Mouse (Mus musculus): ENCODE results near the gene Wdr25. TPM values are rescaled to one million over a fixed set of nuclear protein-coding genes. Genes with fewer than 3 reads are reported as not detected.

The Wdr25 gene
- polyA plus RNA-seq, 1 experiment from 2014 or later: 6.8 TPM

GRCm38 (mm10) chr12:108967631-108968030 is 74.2 kb downstream of the Wdr25 start:
- no peaks in the 10 kb centered on the region for H3K4me1 ChIP-seq (ENCODE audit: control insufficient read depth, insufficient read depth, low read length)
- no peak overlapping the region for H3K4me3 ChIP-seq (ENCODE audit: low read depth, low read length)
- H3K9me3 ChIP-seq (ENCODE audit: control insufficient read depth, low read depth, low read length): no peaks in the 10 kb centered on the region
- H3K9ac ChIP-seq (replicated peaks; ENCODE audit: low read depth, low read length): no peak overlapping the region
- ATAC-seq (ENCODE audit: insufficient number of reproducible peaks, insufficient read depth, low FRiP score, low read depth): no peak
- WGBS: 63% methylated on average over 4 of the region's 4 CpGs
- H3K27ac ChIP-seq (ENCODE audit: low read length): no peak overlapping the region
- H3K27me3 ChIP-seq (ENCODE audit: control insufficient read depth, insufficient read depth, low read length): no peaks in the 10 kb centered on the region
- H3K4me2 ChIP-seq (replicated peaks; ENCODE audit: low read depth, low read length): no peak overlapping the region
- no peaks in the 10 kb centered on the region for H3K36me3 ChIP-seq (ENCODE audit: control insufficient read depth, insufficient read depth, low read length)

DNA sequence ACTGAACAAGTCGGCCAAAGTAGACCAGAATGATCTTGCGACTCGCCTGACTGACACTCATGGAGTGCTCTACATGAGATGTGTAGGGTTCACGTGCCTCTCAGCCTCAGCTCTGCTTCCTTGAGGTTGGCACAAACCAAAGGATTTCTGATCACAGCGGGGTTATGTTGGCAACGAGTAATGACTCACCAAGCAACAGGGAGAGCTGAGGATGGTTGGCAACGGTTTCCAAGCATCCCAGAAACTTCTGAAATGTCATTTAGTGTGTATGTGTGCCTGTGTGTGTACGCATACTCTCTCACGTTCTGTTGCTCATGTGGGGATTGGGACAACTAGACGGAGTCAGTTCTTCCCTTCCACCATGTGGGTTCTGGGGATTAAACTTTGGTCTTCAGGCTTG is 74.6 kb downstream of the Wdr25 start:
- Histone ChIP-seq H3K36me3 (ENCODE audit: control insufficient read depth, insufficient read depth, low read length) (no peaks in the 10 kb centered on the region), H3K27me3 (ENCODE audit: control insufficient read depth, insufficient read depth, low read length) (no peaks in the 10 kb centered on the region), H3K4me2 (replicated peaks; ENCODE audit: low read depth, low read length) (no peak overlapping the region), H3K4me1 (ENCODE audit: control insufficient read depth, insufficient read depth, low read length) (no peaks in the 10 kb centered on the region), H3K9me3 (ENCODE audit: control insufficient read depth, low read depth, low read length) (no peaks in the 10 kb centered on the region), H3K9ac (replicated peaks; ENCODE audit: low read depth, low read length) (no peak overlapping the region), H3K4me3 (ENCODE audit: low read depth, low read length) (no peak overlapping the region), H3K27ac (ENCODE audit: low read length) (no peak overlapping the region)
- WGBS: 86% methylated on average over 10 of the region's 10 CpGs
- ATAC-seq (ENCODE audit: insufficient number of reproducible peaks, insufficient read depth, low FRiP score, low read depth): no peak

DNA sequence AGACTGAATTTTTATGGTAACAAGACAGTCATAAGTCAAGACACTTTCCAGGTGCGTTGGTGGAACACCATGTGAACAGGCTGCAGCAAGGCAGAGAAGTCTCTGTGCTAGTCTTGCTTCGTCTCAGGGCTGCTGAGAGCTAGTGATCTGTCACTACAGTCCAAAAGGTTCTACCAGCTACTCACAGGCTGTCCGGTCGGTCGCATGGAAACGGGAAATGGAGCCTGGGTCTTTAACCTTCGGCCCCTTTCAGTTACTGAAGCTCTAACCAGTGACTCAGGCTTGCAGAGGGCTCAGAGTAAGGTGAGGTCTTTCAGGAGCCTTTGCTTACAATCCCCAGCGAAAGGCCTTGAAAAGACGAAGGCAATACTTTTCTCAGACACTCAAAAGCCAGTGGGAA is 78.0 kb downstream of the Wdr25 start:
- Histone ChIP-seq H3K4me3 (ENCODE audit: low read depth, low read length) (no peak overlapping the region), H3K4me2 (replicated peaks; ENCODE audit: low read depth, low read length) (no peak overlapping the region), H3K36me3 (ENCODE audit: control insufficient read depth, insufficient read depth, low read length) (no peaks in the 10 kb centered on the region), H3K27ac (ENCODE audit: low read length) (no peak overlapping the region), H3K4me1 (ENCODE audit: control insufficient read depth, insufficient read depth, low read length) (no peaks in the 10 kb centered on the region), H3K9ac (replicated peaks; ENCODE audit: low read depth, low read length) (no peak overlapping the region), H3K9me3 (ENCODE audit: control insufficient read depth, low read depth, low read length) (no peaks in the 10 kb centered on the region), H3K27me3 (ENCODE audit: control insufficient read depth, insufficient read depth, low read length) (no peaks in the 10 kb centered on the region)
- WGBS: 71% methylated on average over 9 of the region's 9 CpGs
- ATAC-seq (ENCODE audit: insufficient number of reproducible peaks, insufficient read depth, low FRiP score, low read depth): no peak

DNA sequence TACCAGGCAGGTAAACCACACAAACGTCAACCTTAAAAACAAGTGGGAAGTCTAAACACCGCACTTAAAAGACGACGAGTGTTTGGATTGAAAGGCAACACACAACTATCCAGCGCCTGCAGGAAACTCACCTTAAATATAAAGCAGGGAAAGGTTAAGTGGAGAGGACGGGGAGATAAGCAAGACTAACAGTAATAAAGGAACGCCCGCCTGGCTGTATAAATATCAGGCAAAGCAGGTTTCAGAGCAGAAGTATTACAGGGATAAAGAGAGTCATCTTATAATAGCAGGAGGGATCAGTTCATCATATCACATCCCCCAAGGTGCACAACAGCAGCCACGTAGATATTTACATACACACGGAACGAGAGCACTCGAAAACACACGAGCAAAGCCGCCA is 78.8 kb downstream of the Wdr25 start:
- no peak overlapping the region for H3K4me3 ChIP-seq (ENCODE audit: low read depth, low read length)
- no peaks in the 10 kb centered on the region for H3K4me1 ChIP-seq (ENCODE audit: control insufficient read depth, insufficient read depth, low read length)
- no peak for ATAC-seq (ENCODE audit: insufficient number of reproducible peaks, insufficient read depth, low FRiP score, low read depth)

GRCm38 (mm10) chr12:108979977-108980376 is 86.5 kb downstream of the Wdr25 start:
- ATAC-seq (ENCODE audit: insufficient number of reproducible peaks, insufficient read depth, low FRiP score, low read depth): no peak
- WGBS: 41% methylated on average over 10 of the region's 10 CpGs

More for the DNA sequence above, 78.8 kb downstream of the Wdr25 start:
- Histone ChIP-seq H3K36me3 (ENCODE audit: control insufficient read depth, insufficient read depth, low read length) (no peaks in the 10 kb centered on the region), H3K4me2 (replicated peaks; ENCODE audit: low read depth, low read length) (no peak overlapping the region), H3K27me3 (ENCODE audit: control insufficient read depth, insufficient read depth, low read length) (no peaks in the 10 kb centered on the region), H3K9me3 (ENCODE audit: control insufficient read depth, low read depth, low read length) (no peaks in the 10 kb centered on the region), H3K9ac (replicated peaks; ENCODE audit: low read depth, low read length) (no peak overlapping the region), H3K27ac (ENCODE audit: low read length) (no peak overlapping the region)
- 65% methylated on average over 14 of the region's 14 CpGs for WGBS

GRCm38 (mm10) chr12:108981941-108982683 is 88.7 kb downstream of the Wdr25 start:
- 83% methylated on average over 14 of the region's 14 CpGs for WGBS
- Histone ChIP-seq H3K27me3 (ENCODE audit: control insufficient read depth, insufficient read depth, low read length) (no peaks in the 10 kb centered on the region), H3K4me2 (replicated peaks; ENCODE audit: low read depth, low read length) (no peak overlapping the region), H3K9ac (replicated peaks; ENCODE audit: low read depth, low read length) (no peak overlapping the region), H3K27ac (ENCODE audit: low read length) (no peak overlapping the region), H3K4me1 (ENCODE audit: control insufficient read depth, insufficient read depth, low read length) (no peaks in the 10 kb centered on the region), H3K4me3 (ENCODE audit: low read depth, low read length) (no peak overlapping the region), H3K9me3 (ENCODE audit: control insufficient read depth, low read depth, low read length) (no peaks in the 10 kb centered on the region), H3K36me3 (ENCODE audit: control insufficient read depth, insufficient read depth, low read length) (no peaks in the 10 kb centered on the region)
- 0 out of 2 replicates have a peak, but pooled peaks have one; percentile 11 for ATAC-seq (ENCODE audit: insufficient number of reproducible peaks, insufficient read depth, low FRiP score, low read depth)

More at GRCm38 (mm10) chr12:108979977-108980376, 86.5 kb downstream of the Wdr25 start:
- Histone ChIP-seq H3K27ac (ENCODE audit: low read length) (no peak overlapping the region), H3K4me1 (ENCODE audit: control insufficient read depth, insufficient read depth, low read length) (no peaks in the 10 kb centered on the region), H3K4me3 (ENCODE audit: low read depth, low read length) (no peak overlapping the region), H3K9me3 (ENCODE audit: control insufficient read depth, low read depth, low read length) (no peaks in the 10 kb centered on the region), H3K36me3 (ENCODE audit: control insufficient read depth, insufficient read depth, low read length) (no peaks in the 10 kb centered on the region), H3K27me3 (ENCODE audit: control insufficient read depth, insufficient read depth, low read length) (no peaks in the 10 kb centered on the region), H3K4me2 (replicated peaks; ENCODE audit: low read depth, low read length) (no peak overlapping the region), H3K9ac (replicated peaks; ENCODE audit: low read depth, low read length) (no peak overlapping the region)

DNA sequence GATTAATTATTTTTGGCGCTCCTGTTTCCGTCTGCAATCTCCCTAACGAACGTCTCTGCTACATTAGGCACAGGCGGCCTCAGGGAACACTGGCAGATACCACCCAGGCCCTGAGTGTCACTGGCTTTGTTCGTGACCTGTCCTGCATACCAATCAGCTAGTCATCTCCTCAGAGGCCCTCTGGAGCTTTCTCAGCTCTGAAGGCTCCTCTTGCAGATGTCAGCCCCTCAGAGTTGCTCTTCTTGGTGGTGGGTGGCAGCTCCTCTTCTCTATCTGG is 89.2 kb downstream of the Wdr25 start:
- H3K9ac ChIP-seq (replicated peaks; ENCODE audit: low read depth, low read length): no peak overlapping the region
- H3K9me3 ChIP-seq (ENCODE audit: control insufficient read depth, low read depth, low read length): no peaks in the 10 kb centered on the region
- no peak for ATAC-seq (ENCODE audit: insufficient number of reproducible peaks, insufficient read depth, low FRiP score, low read depth)
- H3K4me1 ChIP-seq (ENCODE audit: control insufficient read depth, insufficient read depth, low read length): no peaks in the 10 kb centered on the region
- H3K4me3 ChIP-seq (ENCODE audit: low read depth, low read length): no peak overlapping the region
- 77% methylated on average over 6 of the region's 6 CpGs for WGBS
- no peaks in the 10 kb centered on the region for H3K36me3 ChIP-seq (ENCODE audit: control insufficient read depth, insufficient read depth, low read length)
- no peak overlapping the region for H3K27ac ChIP-seq (ENCODE audit: low read length)
- H3K4me2 ChIP-seq (replicated peaks; ENCODE audit: low read depth, low read length): no peak overlapping the region
- no peaks in the 10 kb centered on the region for H3K27me3 ChIP-seq (ENCODE audit: control insufficient read depth, insufficient read depth, low read length)

DNA sequence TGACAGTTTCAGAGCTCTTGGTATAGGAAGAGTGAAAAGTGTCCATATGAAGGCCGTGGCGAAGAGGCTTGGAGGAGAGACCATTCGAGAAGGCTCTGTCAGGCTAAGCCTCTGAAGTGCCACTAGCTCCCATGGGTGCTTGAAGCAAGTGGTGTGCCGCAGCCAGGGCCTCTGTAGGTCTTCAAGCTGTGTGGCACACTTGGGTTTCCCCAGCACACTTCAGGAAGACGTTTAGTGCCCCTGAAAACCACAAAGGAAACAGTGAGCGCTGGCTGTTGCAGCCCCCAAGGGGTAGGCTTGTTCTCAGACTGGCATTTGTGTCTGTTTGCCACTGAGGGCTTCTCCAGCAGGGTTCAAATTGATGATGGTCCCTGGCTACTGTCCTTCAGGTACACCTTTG is 90.1 kb downstream of the Wdr25 start:
- Histone ChIP-seq H3K36me3 (ENCODE audit: control insufficient read depth, insufficient read depth, low read length) (no peaks in the 10 kb centered on the region), H3K9me3 (ENCODE audit: control insufficient read depth, low read depth, low read length) (no peaks in the 10 kb centered on the region), H3K27ac (ENCODE audit: low read length) (no peak overlapping the region), H3K4me3 (ENCODE audit: low read depth, low read length) (no peak overlapping the region), H3K9ac (replicated peaks; ENCODE audit: low read depth, low read length) (no peak overlapping the region), H3K4me2 (replicated peaks; ENCODE audit: low read depth, low read length) (no peak overlapping the region), H3K27me3 (ENCODE audit: control insufficient read depth, insufficient read depth, low read length) (no peaks in the 10 kb centered on the region), H3K4me1 (ENCODE audit: control insufficient read depth, insufficient read depth, low read length) (no peaks in the 10 kb centered on the region)
- no peak for ATAC-seq (ENCODE audit: insufficient number of reproducible peaks, insufficient read depth, low FRiP score, low read depth)
- 88% methylated on average over 6 of the region's 6 CpGs for WGBS

DNA sequence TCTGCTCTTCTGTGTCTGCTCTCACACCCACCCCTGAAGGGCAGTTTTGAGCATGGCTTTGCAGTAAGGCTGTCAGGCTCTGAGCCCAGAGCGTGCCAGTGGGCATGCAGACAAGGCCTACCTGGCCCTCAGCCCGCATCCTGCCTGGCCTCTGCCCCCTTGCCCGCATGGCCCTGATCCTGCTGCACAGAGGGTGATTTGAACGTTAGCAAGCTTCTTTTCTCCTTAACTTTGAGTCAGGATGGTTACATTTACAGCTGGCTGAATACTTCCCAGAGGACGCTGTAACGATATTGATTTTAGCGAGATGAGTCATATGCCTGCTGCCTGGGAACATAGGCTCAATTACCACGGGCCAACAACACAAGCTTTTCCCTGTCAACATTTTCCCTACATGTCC is 91.0 kb downstream of the Wdr25 start:
- no peak overlapping the region for H3K4me2 ChIP-seq (replicated peaks; ENCODE audit: low read depth, low read length)
- H3K9me3 ChIP-seq (ENCODE audit: control insufficient read depth, low read depth, low read length): no peaks in the 10 kb centered on the region
- H3K36me3 ChIP-seq (ENCODE audit: control insufficient read depth, insufficient read depth, low read length): no peaks in the 10 kb centered on the region
- no peaks in the 10 kb centered on the region for H3K27me3 ChIP-seq (ENCODE audit: control insufficient read depth, insufficient read depth, low read length)
- H3K4me1 ChIP-seq (ENCODE audit: control insufficient read depth, insufficient read depth, low read length): no peaks in the 10 kb centered on the region
- H3K9ac ChIP-seq (replicated peaks; ENCODE audit: low read depth, low read length): no peak overlapping the region
- no peak overlapping the region for H3K27ac ChIP-seq (ENCODE audit: low read length)
- WGBS: 68% methylated on average over 8 of the region's 8 CpGs
- no peak overlapping the region for H3K4me3 ChIP-seq (ENCODE audit: low read depth, low read length)
- no peak for ATAC-seq (ENCODE audit: insufficient number of reproducible peaks, insufficient read depth, low FRiP score, low read depth)
